Mouse (Mus musculus) kidney, postnatal 0 days (tissue): ENCODE data around the gene 4930426L09Rik. TPM values are rescaled to one million over a fixed set of nuclear protein-coding genes. Genes with fewer than 3 reads are reported as not detected.
"Not testable (repeated sequence)": the region's sequence is repeated elsewhere in the genome, so short reads cannot be mapped to it uniquely, and the experiment has no call there.

Experiments
- ATAC-seq: fragments of 200-750 bp; cut with Nextera tagmentation; replicated peaks from 2 replicates; pipeline ENCODE4 v1.8.0; 2017; ENCODE audit warnings: low read depth, moderate number of reproducible peaks, moderate TSS enrichment, moderate library complexity; ENCODE audit not compliant: low FRiP score
- DNase-seq: peaks from one replicate; pipeline ENCODE4 v3.0.0-alpha.2; 2016; ENCODE audit warnings: low spot score
- H3K27ac ChIP-seq: fragments of 300-500 bp; sonication (generic); 2 replicates; pipeline ENCODE4 v1.5.1; 2014; ENCODE audit warnings: mild to moderate bottlenecking
- H3K27me3 ChIP-seq: fragments of 300-500 bp; sonication (generic); 2 replicates; pipeline ENCODE4 v1.6.1; 2014; ENCODE audit warnings: low read length, mixed read lengths; ENCODE audit not compliant: insufficient read depth
- H3K36me3 ChIP-seq: fragments of 300-500 bp; sonication (generic); 2 replicates; pipeline ENCODE4 v1.6.1; 2014; ENCODE audit warnings: low read length, mixed read lengths; ENCODE audit not compliant: insufficient read depth
- H3K4me1 ChIP-seq: fragments of 300-500 bp; sonication (generic); replicated peaks from 2 replicates; pipeline ENCODE4 v1.6.1; 2014; ENCODE audit warnings: antibody characterized with exemption, low read length, mixed read lengths; ENCODE audit not compliant: insufficient read depth
- H3K4me2 ChIP-seq: fragments of 300-500 bp; sonication (generic); 2 replicates; pipeline ENCODE4 v1.6.1; 2014; ENCODE audit warnings: mild to moderate bottlenecking, low read length, moderate library complexity, mixed read lengths
- H3K4me3 ChIP-seq: fragments of 300-500 bp; sonication (generic); replicated peaks from 2 replicates; pipeline ENCODE4 v1.5.1; 2014; ENCODE audit warnings: low read depth, low read length
- H3K9ac ChIP-seq: fragments of 300-500 bp; sonication (generic); 2 replicates; pipeline ENCODE4 v1.6.1; 2014; ENCODE audit warnings: low read depth, low read length
- H3K9me3 ChIP-seq: fragments of 300-500 bp; sonication (generic); replicated peaks from 2 replicates; pipeline ENCODE4 v1.6.1; 2016; ENCODE audit warnings: low read length, inconsistent platforms, mixed read lengths
- CTCF ChIP-seq: IDR thresholded peaks from 2 replicates; pipeline ENCODE4 v1.5.1; 2016; ENCODE audit warnings: antibody characterized with exemption, low read depth, mild to moderate bottlenecking, moderate library complexity
- WGBS: fragments of 180-500 bp; shearing (Covaris S2); extraction: QIAGEN DNeasy Blood & Tissue Kit; methylation state at CpG from one replicate; pipeline ENCODE4 v1.1.7; 2014; 5-methylcytosine and 5-hydroxymethylcytosine counted together
- polyA plus RNA-seq: library from polyadenylated mRNA; unstranded; fragments of >200 nt; fragmentation: Nextera tagmentation; extraction: Ambion mirVana; gene quantifications from 2 replicates; pipeline ENCODE4 v1.2.1, GENCODE M21; 2015

Gene 4930426L09Rik
- polyA plus RNA-seq, 1 experiment from 2014 or later, result 0.43 TPM

DNA sequence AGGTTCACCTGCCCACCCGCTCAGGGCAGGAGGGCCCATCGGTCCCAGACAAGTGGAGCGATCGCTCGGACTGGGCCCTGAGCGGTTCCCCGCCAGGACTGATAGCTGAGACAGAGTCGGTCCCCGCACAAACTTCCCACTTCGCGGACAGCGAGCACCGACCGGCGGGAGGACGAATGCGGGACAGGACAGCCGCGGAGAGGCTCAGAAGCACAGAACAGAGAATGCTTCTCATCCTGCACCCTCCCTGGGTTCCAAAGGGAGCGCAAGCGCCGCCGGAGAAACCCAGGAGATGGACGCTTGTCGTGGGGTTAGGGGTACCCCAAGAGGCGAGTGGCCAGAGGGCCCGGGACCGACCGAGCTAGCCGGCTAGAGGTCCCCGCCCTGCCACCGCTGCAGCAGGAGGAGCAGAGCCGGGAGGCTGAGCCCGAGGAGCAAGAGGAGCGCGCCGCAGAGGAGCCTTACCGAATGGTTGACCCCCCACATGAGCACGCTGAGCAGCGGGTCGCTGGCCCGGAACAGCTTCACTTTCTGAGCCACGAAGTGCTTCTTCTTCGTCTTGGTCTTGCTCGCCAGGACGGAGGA is 664 bp upstream of the 4930426L09Rik start:
- DNase-seq (peak; percentile 77), ATAC-seq (peak; percentile 66)
- H3K27me3 ChIP-seq, result no peaks in the 10 kb centered on the region
- H3K36me3 ChIP-seq, result no peaks in the 10 kb centered on the region
- H3K4me1 ChIP-seq, result peaks cover 10% of the 10 kb centered on the region; the same call in 1 of the 2 replicates
- WGBS, result under 1% methylated on average over 45 of the region's 46 CpGs
- TF ChIP-seq CTCF, result no peak
- no peaks in the 10 kb centered on the region for H3K9me3 ChIP-seq
- H3K4me3 ChIP-seq, result peak overlapping the region; percentile 84
- peak overlapping the region; percentile 88 for H3K27ac ChIP-seq
- H3K9ac ChIP-seq, result peak overlapping the region; percentile 71
- peak overlapping the region; percentile 74 for H3K4me2 ChIP-seq

DNA sequence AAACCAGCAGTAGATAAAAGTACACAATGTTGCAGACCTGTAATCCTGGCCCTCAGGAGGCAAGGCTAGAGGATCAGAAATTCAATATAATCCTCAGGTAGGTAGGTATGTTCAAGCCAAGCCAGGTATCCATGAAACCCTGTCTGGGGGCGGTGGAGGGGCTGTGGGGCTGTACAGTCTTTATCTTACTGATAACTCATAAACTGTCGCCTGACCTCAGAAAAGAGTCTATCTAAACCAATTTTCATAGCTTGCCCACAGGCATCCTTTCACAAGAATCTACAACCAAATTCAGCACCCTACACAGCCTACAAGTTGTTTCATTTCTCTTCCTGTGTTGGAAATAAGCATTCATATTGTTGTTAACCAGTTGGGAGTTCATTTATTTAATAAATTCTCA is 1.3 kb downstream of the 4930426L09Rik start:
- 84% methylated on average over 2 of the region's 2 CpGs for WGBS

DNA sequence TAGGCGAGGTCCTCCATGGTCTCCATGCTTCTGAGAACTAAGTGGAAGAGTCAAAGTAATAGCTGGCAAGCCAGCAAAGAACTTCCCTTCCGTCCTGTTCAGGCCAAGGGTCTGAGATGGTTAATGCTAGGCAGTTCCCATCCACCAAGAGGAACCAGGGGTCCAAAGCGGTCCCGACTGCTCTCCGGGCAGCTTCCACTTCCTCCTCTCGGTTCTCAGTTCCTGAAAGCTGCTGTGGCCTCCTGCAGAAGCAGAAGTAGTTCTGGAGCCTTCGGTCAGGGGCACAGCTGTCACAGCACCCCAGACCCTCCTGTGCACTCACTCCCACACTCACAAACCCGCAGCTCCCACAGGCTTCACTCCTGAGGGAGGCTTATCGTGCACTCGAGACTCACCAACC is 6.7 kb downstream of the 4930426L09Rik start:
- H3K27ac ChIP-seq, result no peak overlapping the region
- no peak overlapping the region for H3K4me3 ChIP-seq
- no peaks in the 10 kb centered on the region for H3K27me3 ChIP-seq
- 38% methylated on average over 10 of the region's 10 CpGs for WGBS
- no peaks in the 10 kb centered on the region for H3K4me1 ChIP-seq
- DNase-seq, result peak; percentile 16
- H3K4me2 ChIP-seq, result 0 out of 2 replicates have a peak overlapping the region, but pooled peaks have one; percentile 15
- no peak for TF ChIP-seq CTCF
- H3K9me3 ChIP-seq, result no peaks in the 10 kb centered on the region
- no peak overlapping the region for H3K9ac ChIP-seq
- ATAC-seq, result no peak
- no peaks in the 10 kb centered on the region for H3K36me3 ChIP-seq

More for the DNA sequence above, 1.3 kb downstream of the 4930426L09Rik start:
- no peak for DNase-seq
- no peak for ATAC-seq
- Histone ChIP-seq H3K27ac (no peak overlapping the region), H3K4me1 (peaks cover 10% of the 10 kb centered on the region; the same call in 1 of the 2 replicates), H3K36me3 (no peaks in the 10 kb centered on the region), H3K4me3 (no peak overlapping the region), H3K9me3 (no peaks in the 10 kb centered on the region), H3K27me3 (no peaks in the 10 kb centered on the region), H3K9ac (no peak overlapping the region), H3K4me2 (no peak overlapping the region)
- no peak for TF ChIP-seq CTCF

DNA sequence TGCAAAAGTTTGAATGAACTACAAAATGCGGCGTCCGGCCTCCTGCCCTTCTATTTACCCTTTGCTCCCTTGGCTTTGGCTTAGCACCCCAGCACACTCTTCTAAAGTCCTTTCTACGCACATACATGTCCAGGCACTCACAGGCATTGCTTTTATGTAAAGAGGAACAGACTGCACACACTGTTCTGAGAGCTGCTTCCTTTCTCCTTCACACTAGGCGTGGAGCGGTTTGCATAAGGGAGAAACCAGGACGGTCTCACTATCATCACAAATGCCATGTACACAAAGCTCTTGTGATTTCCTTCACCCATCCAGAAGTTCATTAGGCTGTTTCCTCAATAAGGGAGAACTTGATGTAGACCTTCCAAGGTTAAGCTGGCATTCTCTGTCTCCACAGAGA is 8.0 kb downstream of the 4930426L09Rik start:
- ATAC-seq (no peak), DNase-seq (no peak)
- Histone ChIP-seq H3K4me2 (no peak overlapping the region), H3K27me3 (no peaks in the 10 kb centered on the region), H3K36me3 (no peaks in the 10 kb centered on the region), H3K27ac (no peak overlapping the region), H3K9me3 (no peaks in the 10 kb centered on the region), H3K4me3 (no peak overlapping the region), H3K9ac (no peak overlapping the region), H3K4me1 (no peaks in the 10 kb centered on the region)
- whole genome bisulfite sequencing, result 97% methylated on average over 7 of the region's 7 CpGs
- no peak for TF ChIP-seq CTCF

DNA sequence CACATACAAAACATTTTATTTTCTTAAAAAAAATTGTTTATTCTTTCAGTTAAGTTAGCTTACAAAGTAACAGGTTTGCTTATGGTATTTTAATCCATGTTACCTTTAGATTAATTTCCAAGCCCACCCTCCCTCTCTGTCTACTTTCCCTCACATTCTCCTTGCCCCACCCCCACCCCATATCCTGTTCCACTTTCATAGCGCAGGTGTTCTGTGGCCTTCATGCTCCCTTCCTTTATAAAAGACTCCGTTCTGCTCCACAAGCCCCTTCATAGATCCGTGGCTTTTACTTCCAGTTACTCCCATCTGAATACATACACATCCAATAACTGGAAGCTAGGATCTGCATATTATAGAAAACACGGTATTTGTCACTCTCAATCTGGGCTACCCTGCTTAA is 9.4 kb downstream of the 4930426L09Rik start:
- ATAC-seq, result no peak
- DNase-seq, result no peak
- WGBS, result 51% methylated on average over 4 of the region's 4 CpGs

DNA sequence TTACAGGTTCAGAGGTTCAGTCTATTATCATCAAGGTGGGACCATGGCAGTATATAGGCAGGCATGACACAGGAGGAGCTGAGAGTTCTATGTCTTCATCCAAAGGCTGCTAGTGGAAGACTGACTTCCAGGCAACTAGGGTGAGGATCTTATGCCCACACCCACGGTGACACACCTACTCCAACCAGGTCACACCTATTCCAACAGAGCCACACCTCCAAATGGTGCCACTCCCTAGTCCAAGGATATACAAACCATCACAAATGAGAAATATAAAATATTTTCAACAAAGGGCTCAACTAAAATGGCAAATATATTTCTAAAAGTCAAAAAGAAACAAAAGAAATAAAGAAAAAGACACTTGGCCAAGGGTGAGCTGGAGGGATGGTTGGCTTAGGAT is 12.4 kb downstream of the 4930426L09Rik start:
- not testable (repeated sequence) for H3K9ac ChIP-seq, H3K4me1 ChIP-seq, H3K4me2 ChIP-seq, ATAC-seq, DNase-seq, H3K4me3 ChIP-seq, H3K27ac ChIP-seq, H3K36me3 ChIP-seq, H3K27me3 ChIP-seq, H3K9me3 ChIP-seq
- WGBS, result 100% methylated on average over 1 of the region's 1 CpGs

More for the DNA sequence above, 9.4 kb downstream of the 4930426L09Rik start:
- H3K27me3 ChIP-seq, result no peaks in the 10 kb centered on the region
- TF ChIP-seq CTCF, result no peak
- no peaks in the 10 kb centered on the region for H3K9me3 ChIP-seq
- no peak overlapping the region for H3K9ac ChIP-seq
- no peak overlapping the region for H3K27ac ChIP-seq
- no peak overlapping the region for H3K4me3 ChIP-seq
- no peaks in the 10 kb centered on the region for H3K36me3 ChIP-seq
- no peaks in the 10 kb centered on the region for H3K4me1 ChIP-seq
- no peak overlapping the region for H3K4me2 ChIP-seq

DNA sequence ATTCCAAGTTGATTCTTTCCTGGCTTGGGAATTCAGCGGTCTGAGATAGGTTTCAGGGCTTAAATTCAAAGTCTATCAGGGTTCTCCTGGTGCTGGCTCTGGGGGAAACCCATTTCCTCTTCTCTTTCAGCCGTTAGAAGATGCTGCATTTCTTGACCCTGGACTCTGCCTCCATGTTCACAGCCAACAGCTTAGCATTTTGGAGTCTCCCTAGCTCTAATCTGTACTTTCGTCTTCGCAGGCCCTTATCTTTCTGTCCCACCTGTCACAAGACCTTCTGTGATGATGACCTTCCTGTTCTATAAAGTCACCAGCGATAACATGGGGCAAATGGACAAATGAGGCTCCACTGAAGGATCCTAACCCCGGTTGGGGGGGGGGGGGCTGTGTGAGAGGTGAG is 13.3 kb downstream of the 4930426L09Rik start:
- Histone ChIP-seq H3K27ac (no peak overlapping the region), H3K4me1 (no peaks in the 10 kb centered on the region), H3K9ac (no peak overlapping the region), H3K27me3 (no peaks in the 10 kb centered on the region), H3K4me3 (no peak overlapping the region), H3K9me3 (no peaks in the 10 kb centered on the region), H3K4me2 (no peak overlapping the region), H3K36me3 (no peaks in the 10 kb centered on the region)
- TF ChIP-seq CTCF, result no peak
- no peak for ATAC-seq
- no peak for DNase-seq
- WGBS, result 81% methylated on average over 6 of the region's 6 CpGs
